Mouse (Mus musculus) erythroblast, embryonic 14.5 days (primary cell): Measurements from ENCODE around the gene Tsc22d1.

Experiments used
- GATA1 ChIP-seq: IDR thresholded peaks from 2 replicates; pipeline ENCODE4 v1.6.1; 2012; ENCODE audit warnings: low read length, inconsistent platforms, mixed read lengths
- TAL1 ChIP-seq: IDR thresholded peaks from 3 replicates; pipeline ENCODE4 v1.6.1; 2012; ENCODE audit warnings: low read length, inconsistent platforms, mixed read lengths

GRCm38 (mm10) chr14:76454673-76455072 is 39.9 kb downstream of the Tsc22d1 start:
- TF ChIP-seq GATA1 (no peak), TAL1 (no peak)
